Mouse (Mus musculus): ENCODE results near the gene Bcl7b. TPM values are rescaled to one million over a fixed set of nuclear protein-coding genes. Genes with fewer than 3 reads are reported as not detected.

Gene Bcl7b
- total RNA-seq (2014; rRNA removed) (13.7 and 18.5 TPM in 2 replicates), polyA plus RNA-seq (2015; fragmentation: Nextera tagmentation; extraction: Ambion mirVana) (32.5 and 36.4 TPM in 2 replicates)

- Histone ChIP-seq H3K27ac (peak within 1 kb of the TSS; percentile 98), H3K4me3 (ENCODE audit: low read length) (peak within 1 kb of the TSS; percentile 65), H3K4me1 (ENCODE audit: insufficient read depth, low read length) (peaks cover 7% of the 10 kb centered on the region; the same call in 1 of the 2 replicates), H3K36me3 (ENCODE audit: insufficient read depth, low read length) (peaks cover 18% of the 10 kb centered on the region; the same call in 1 of the 2 replicates), H3K27me3 (ENCODE audit: insufficient read depth, low read length) (no peaks in the 10 kb centered on the region), H3K9me3 (ENCODE audit: low read length) (no peaks in the 10 kb centered on the region), H3K9ac (replicated peaks; ENCODE audit: low read length) (peak within 1 kb of the TSS; percentile 86), H3K4me2 (ENCODE audit: low read depth, low read length) (peak within 1 kb of the TSS; percentile 94)
- no peak for TF ChIP-seq CTCF (IDR thresholded peaks at IDR 0.05; ENCODE audit: low read depth)
- ATAC-seq: peak; percentile 99
- 2% methylated on average over 89 of the region's 95 CpGs for WGBS
- peak; percentile 98 for DNase-seq (ENCODE audit: low spot score)
These were observed at the start of gene Bcl7b for GRCm38 (mm10) chr5:135168063-135169062. Bcl7b (plus strand) TSS chr5:135168283.

- DNase-seq (ENCODE audit: low spot score): peak; percentile 66
- ATAC-seq: peak; percentile 45; the same call in 1 of the 2 replicates
- WGBS: 31% methylated on average over 6 of the region's 6 CpGs
- Histone ChIP-seq H3K27ac (no peak overlapping the region), H3K27me3 (ENCODE audit: insufficient read depth, low read length) (no peaks in the 10 kb centered on the region), H3K4me3 (ENCODE audit: low read length) (no peak overlapping the region), H3K4me1 (ENCODE audit: insufficient read depth, low read length) (no peaks in the 10 kb centered on the region), H3K9ac (replicated peaks; ENCODE audit: low read length) (no peak overlapping the region), H3K4me2 (ENCODE audit: low read depth, low read length) (no peak overlapping the region), H3K36me3 (ENCODE audit: insufficient read depth, low read length) (no peaks in the 10 kb centered on the region), H3K9me3 (ENCODE audit: low read length) (no peaks in the 10 kb centered on the region)
- TF ChIP-seq CTCF (IDR thresholded peaks at IDR 0.05; ENCODE audit: low read depth): peak; percentile 86
These were observed 49.4 kb upstream of the Bcl7b start for GRCm38 (mm10) chr5:135118589-135119081.

GRCm38 (mm10) chr5:135120753-135121152 is 47.3 kb upstream of the Bcl7b start:
- Histone ChIP-seq H3K9ac (replicated peaks; ENCODE audit: low read length) (no peak overlapping the region), H3K27ac (no peak overlapping the region), H3K36me3 (ENCODE audit: insufficient read depth, low read length) (no peaks in the 10 kb centered on the region), H3K27me3 (ENCODE audit: insufficient read depth, low read length) (no peaks in the 10 kb centered on the region), H3K4me1 (ENCODE audit: insufficient read depth, low read length) (no peaks in the 10 kb centered on the region), H3K4me3 (ENCODE audit: low read length) (no peak overlapping the region), H3K4me2 (ENCODE audit: low read depth, low read length) (no peak overlapping the region), H3K9me3 (ENCODE audit: low read length) (no peaks in the 10 kb centered on the region)
- ATAC-seq (no peak), DNase-seq (ENCODE audit: low spot score) (no peak)
- WGBS: 67% methylated on average over 4 of the region's 4 CpGs
- peak; percentile 39; the same call in 1 of the 2 replicates for TF ChIP-seq CTCF (IDR thresholded peaks at IDR 0.05; ENCODE audit: low read depth)

- DNase-seq (ENCODE audit: low spot score) (no peak), ATAC-seq (no peak)
- Histone ChIP-seq H3K4me2 (ENCODE audit: low read depth, low read length) (no peak overlapping the region), H3K4me1 (ENCODE audit: insufficient read depth, low read length) (no peaks in the 10 kb centered on the region), H3K4me3 (ENCODE audit: low read length) (no peak overlapping the region), H3K9me3 (ENCODE audit: low read length) (no peaks in the 10 kb centered on the region), H3K36me3 (ENCODE audit: insufficient read depth, low read length) (no peaks in the 10 kb centered on the region), H3K9ac (replicated peaks; ENCODE audit: low read length) (no peak overlapping the region), H3K27ac (no peak overlapping the region), H3K27me3 (ENCODE audit: insufficient read depth, low read length) (no peaks in the 10 kb centered on the region)
- 61% methylated on average over 6 of the region's 6 CpGs for WGBS
- no peak for TF ChIP-seq CTCF (IDR thresholded peaks at IDR 0.05; ENCODE audit: low read depth)
These were observed 42.0 kb upstream of the Bcl7b start for GRCm38 (mm10) chr5:135126121-135126520.

GRCm38 (mm10) chr5:135127669-135128068 is 40.4 kb upstream of the Bcl7b start:
- 81% methylated on average over 6 of the region's 6 CpGs for WGBS
- DNase-seq (ENCODE audit: low spot score): no peak
- Histone ChIP-seq H3K27me3 (ENCODE audit: insufficient read depth, low read length) (no peaks in the 10 kb centered on the region), H3K9ac (replicated peaks; ENCODE audit: low read length) (no peak overlapping the region), H3K4me2 (ENCODE audit: low read depth, low read length) (no peak overlapping the region), H3K36me3 (ENCODE audit: insufficient read depth, low read length) (no peaks in the 10 kb centered on the region), H3K4me1 (ENCODE audit: insufficient read depth, low read length) (no peaks in the 10 kb centered on the region), H3K4me3 (ENCODE audit: low read length) (no peak overlapping the region), H3K27ac (no peak overlapping the region), H3K9me3 (ENCODE audit: low read length) (no peaks in the 10 kb centered on the region)
- TF ChIP-seq CTCF (IDR thresholded peaks at IDR 0.05; ENCODE audit: low read depth): no peak
- no peak for ATAC-seq

- peaks cover 7% of the 10 kb centered on the region; the same call in 1 of the 2 replicates for H3K27me3 ChIP-seq (ENCODE audit: insufficient read depth, low read length)
- no peak overlapping the region for H3K4me3 ChIP-seq (ENCODE audit: low read length)
- ATAC-seq (no peak), DNase-seq (ENCODE audit: low spot score) (no peak)
- H3K36me3 ChIP-seq (ENCODE audit: insufficient read depth, low read length): no peaks in the 10 kb centered on the region
- no peaks in the 10 kb centered on the region for H3K9me3 ChIP-seq (ENCODE audit: low read length)
- peaks cover 7% of the 10 kb centered on the region; the same call in 1 of the 2 replicates for H3K4me1 ChIP-seq (ENCODE audit: insufficient read depth, low read length)
- H3K27ac ChIP-seq: no peak overlapping the region
- WGBS: 81% methylated on average over 4 of the region's 4 CpGs
- H3K4me2 ChIP-seq (ENCODE audit: low read depth, low read length): no peak overlapping the region
- no peak for TF ChIP-seq CTCF (IDR thresholded peaks at IDR 0.05; ENCODE audit: low read depth)
- H3K9ac ChIP-seq (replicated peaks; ENCODE audit: low read length): no peak overlapping the region
These were observed 38.3 kb upstream of the Bcl7b start for GRCm38 (mm10) chr5:135129747-135130146.
